Mouse (Mus musculus) central nervous system, embryonic 18 days (tissue): ENCODE results near the gene Fkbpl. TPM values are rescaled to one million over a fixed set of nuclear protein-coding genes. Genes with fewer than 3 reads are reported as not detected.

Experiments
- polyA plus RNA-seq: library from polyadenylated mRNA; depleted of rRNA; stranded (reverse); fragments of >200 nt; gene quantifications from 2 replicates; pipeline ENCODE4 v1.2.3, GENCODE M21; 2012; rRNA removed

The Fkbpl gene
- polyA plus RNA-seq: 5.0 and 5.4 TPM in 2 replicates

DNA sequence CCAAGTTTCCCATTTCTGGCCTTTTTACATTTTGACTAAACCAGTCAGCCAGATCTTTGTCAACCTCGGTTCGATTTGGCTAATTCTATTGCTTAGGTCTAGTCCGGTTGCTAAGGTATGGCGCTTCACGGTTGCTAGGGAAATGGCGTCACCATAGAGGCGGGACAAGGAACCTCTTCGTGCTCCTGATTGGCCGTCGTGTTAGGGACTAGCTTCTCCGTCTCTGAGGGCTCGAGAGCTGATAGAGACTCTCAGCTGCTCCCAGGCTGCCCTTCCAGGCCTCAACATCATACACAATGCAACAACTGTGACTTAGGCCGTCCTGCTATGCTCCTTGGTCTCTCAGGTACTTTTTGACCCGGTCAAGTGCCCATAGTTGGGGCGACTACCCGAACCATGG lies at the start of gene Fkbpl:
TSS of gene Fkbpl (plus strand) at position 157 of the 400 bp plus-strand sequence.

GRCm38 (mm10) chr17:34597566-34598095 lies 46.9 kb upstream of the Fkbpl start, which contains the start of gene Ager:
Gene Ager (plus strand): TSS chr17:34597862.

DNA sequence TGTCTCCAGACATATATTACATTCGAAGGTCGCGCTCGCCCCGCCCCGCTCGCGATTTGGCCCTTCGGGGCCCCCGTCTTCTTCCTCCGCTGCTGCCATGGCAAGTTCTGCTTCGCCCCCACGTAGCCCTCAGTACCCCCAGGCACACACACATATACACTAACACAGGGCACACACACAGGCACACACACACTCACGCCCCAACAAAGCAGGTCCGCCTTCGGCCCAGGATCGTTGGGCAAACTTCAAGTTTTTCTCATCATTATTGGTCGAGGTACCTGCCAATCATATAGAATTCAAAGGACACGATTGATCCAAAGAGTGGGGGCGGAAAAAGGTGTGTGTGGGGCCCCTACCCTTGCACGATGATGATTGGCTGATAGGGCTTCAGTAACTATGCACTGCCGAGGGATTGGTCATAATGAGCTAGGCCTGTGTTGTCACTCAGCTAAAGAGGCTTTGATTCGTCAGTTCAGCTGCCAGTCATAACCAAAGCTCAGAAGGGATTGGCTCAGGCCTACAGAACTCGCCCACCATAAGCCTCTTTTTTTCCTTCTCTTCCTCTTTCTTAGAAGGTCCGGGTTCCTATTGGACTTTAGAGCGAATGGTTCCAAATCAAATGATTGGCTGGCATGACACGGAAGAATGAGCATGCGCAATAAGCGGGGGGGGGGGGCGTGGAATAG lies 41.0 kb upstream of the Fkbpl start, which contains the start of gene Rnf5:
TSS of gene Rnf5 (minus strand) at position 316 of the 686 bp plus-strand sequence.

DNA sequence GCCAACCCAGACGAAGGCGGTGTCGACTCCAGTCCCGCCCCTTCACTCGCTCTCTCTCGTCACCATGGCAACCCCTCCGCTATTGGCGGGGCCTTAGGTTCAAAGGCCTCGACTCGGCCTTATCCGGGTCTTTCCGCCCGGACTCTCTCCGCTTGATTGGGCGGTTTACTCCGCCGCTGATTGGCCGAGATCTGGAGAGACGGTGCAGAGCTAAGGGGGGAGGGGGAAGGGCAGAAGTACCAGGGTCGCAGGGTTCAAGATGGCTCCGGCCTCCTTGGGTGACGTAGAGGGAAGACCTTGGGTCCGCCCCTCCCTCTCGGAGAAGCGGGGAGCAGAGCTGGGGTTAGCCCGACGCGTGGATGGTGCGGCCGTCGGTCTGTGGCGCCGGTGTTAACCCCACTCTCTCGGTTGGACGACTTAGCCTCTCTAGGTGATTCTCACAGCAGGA lies 40.5 kb upstream of the Fkbpl start, which contains the start of gene Agpat1:
TSS of gene Agpat1 (plus strand) at position 202 of the 448 bp plus-strand sequence.

GRCm38 (mm10) chr17:34615871-34616270 lies 28.7 kb upstream of the Fkbpl start, which contains the start of gene Egfl8:
Gene Egfl8 (minus strand): TSS chr17:34615971.

DNA sequence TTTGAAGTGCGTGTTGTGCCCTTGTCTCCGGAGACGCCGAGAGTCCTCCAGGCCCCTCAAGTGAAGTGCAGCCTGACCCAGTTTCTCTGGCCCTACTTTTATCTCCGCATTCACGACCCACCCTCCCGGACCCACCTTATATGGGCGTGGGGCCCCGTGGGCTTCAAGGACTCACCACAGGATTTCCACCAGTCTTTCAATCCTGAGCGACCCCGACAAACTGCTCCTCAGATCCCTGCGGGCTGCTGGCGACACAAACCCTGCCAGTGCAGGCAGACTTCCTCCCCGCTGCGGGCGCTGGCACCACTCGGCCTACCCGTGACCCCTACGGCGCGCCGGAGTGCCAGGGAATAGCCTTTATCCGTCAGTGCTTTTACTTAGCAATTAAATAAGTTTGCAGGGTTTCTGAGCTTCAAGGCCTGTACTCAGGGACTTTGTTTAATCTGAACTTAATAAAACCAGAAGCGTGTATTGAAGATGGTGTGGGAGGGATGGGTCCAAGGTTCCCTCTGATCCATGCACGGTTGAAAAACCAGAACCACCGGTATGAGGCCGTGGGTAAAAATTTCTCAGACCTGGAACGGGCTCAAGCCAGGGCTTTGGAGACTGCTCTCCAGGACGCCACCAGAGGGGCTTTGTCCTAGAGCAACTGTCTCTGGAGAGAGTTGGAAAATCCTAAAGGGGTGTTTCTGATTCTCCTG lies 16.5 kb upstream of the Fkbpl start, which contains the start of gene Ppt2:
TSS of gene Ppt2 (minus strand) at position 568 of the 701 bp plus-strand sequence.

DNA sequence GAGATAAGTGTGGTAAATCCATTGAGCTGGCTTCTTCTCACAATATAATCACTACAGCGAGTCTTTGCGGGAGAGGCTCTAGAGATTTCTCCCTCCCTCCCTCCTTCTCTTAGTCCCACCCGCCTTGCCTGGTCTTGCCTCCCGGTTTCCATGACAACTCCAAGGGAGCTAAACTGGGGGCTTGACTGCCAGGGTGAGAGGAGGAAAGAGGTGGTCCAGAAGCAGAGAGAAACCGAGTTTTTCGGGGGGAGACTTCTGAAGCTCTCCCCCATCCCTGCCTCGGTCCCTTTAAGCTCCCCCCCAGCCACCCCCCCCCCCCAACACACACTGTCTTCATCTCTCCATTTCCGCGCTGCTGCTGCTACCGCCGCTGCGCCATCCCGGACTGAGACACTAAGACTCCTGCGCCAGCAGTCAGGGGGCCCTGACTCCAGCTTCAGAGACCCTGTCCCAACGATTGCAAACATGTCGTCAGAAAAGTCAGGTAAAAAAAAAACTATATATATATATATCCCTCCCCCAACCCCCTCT lies 15.3 kb upstream of the Fkbpl start, which contains the start of gene Prrt1:
TSS of gene Prrt1 (plus strand) at position 313 of the 531 bp plus-strand sequence.

GRCm38 (mm10) chr17:34646906-34647787 lies 2.6 kb downstream of the Fkbpl start, which contains the start of gene Atf6b:
Gene Atf6b (plus strand): TSS chr17:34647146.

DNA sequence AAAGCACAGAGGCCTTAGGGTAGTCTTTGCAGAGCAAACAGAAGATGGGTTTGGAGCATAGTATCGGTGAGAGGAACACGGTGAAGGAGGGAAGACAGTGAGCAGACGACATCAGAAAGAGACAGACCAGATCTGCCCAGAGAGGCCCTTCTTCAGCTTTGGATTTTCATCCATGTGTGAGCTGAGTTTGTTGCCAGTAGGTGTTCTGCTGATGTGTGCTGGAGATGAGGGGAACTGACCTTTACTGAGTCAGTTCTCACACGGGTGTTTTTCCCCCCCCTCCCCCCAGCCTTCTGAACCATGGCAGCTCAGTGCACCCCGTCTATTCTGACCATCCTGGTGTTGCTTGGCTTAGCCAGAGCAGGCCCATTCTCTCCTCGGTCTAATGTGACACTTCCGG lies 25.7 kb downstream of the Fkbpl start, which contains the start of gene Tnxb:
TSS of gene Tnxb (plus strand) at position 301 of the 400 bp plus-strand sequence.

Other genes with a start within 250 kb of the Fkbpl start
- 7.7 and 11.5 TPM in 2 replicates for gene BC051142, start 245.9 kb upstream of the Fkbpl start, polyA plus RNA-seq
- gene Btnl4, start 167.4 kb upstream of the Fkbpl start, polyA plus RNA-seq: not detected in 2 replicates
- gene Btnl6, start 127.4 kb upstream of the Fkbpl start, polyA plus RNA-seq: not detected in 2 replicates
- 6.4 and 8.1 TPM in 2 replicates for gene Notch4, start 80.5 kb upstream of the Fkbpl start, polyA plus RNA-seq
- gene Gpsm3, start 55.0 kb upstream of the Fkbpl start, polyA plus RNA-seq: 1.9 and 2.2 TPM in 2 replicates
- gene Pbx2, start 53.5 kb upstream of the Fkbpl start, polyA plus RNA-seq: 66.5 and 66.7 TPM in 2 replicates
- 3.8 and 4.2 TPM in 2 replicates for gene Ager, start 46.9 kb upstream of the Fkbpl start, polyA plus RNA-seq
- gene Rnf5, start 41.1 kb upstream of the Fkbpl start, polyA plus RNA-seq: 199 and 200 TPM in 2 replicates
- gene Agpat1, start 40.5 kb upstream of the Fkbpl start, polyA plus RNA-seq: 209 and 219 TPM in 2 replicates
- 5.5 and 12.4 TPM in 2 replicates for gene Egfl8, start 28.8 kb upstream of the Fkbpl start, polyA plus RNA-seq
- gene Ppt2, start 16.3 kb upstream of the Fkbpl start, polyA plus RNA-seq: 22.4 and 24.5 TPM in 2 replicates
- 66.0 and 82.7 TPM in 2 replicates for gene Prrt1, start 15.2 kb upstream of the Fkbpl start, polyA plus RNA-seq
- 95.0 and 101 TPM in 2 replicates for gene Atf6b, start 2.4 kb downstream of the Fkbpl start, polyA plus RNA-seq
- 1.2 and 1.4 TPM in 2 replicates for gene Tnxb, start 25.8 kb downstream of the Fkbpl start, polyA plus RNA-seq
- gene C4b, start 99.1 kb downstream of the Fkbpl start, polyA plus RNA-seq: 0.63 and 1.0 TPM in 2 replicates
- gene Cyp21a1, start 159.8 kb downstream of the Fkbpl start, polyA plus RNA-seq: 0.08 TPM in 1 of 2 replicates, not detected in the other
- 75.7 and 76.3 TPM in 2 replicates for gene Stk19, start 192.2 kb downstream of the Fkbpl start, polyA plus RNA-seq
- gene Dxo, start 192.3 kb downstream of the Fkbpl start, polyA plus RNA-seq: 61.1 and 67.6 TPM in 2 replicates
- 89.7 and 90.9 TPM in 2 replicates for gene Skiv2l, start 205.4 kb downstream of the Fkbpl start, polyA plus RNA-seq
- 50.7 and 54.7 TPM in 2 replicates for gene Nelfe, start 205.6 kb downstream of the Fkbpl start, polyA plus RNA-seq
- 0.29 and 2.0 TPM in 2 replicates for gene Cfb, start 217.8 kb downstream of the Fkbpl start, polyA plus RNA-seq
- 73.3 and 74.1 TPM in 2 replicates for gene Zbtb12, start 234.7 kb downstream of the Fkbpl start, polyA plus RNA-seq
- 0.29 TPM in 1 of 2 replicates, not detected in the other for gene Gm20547, start 237.3 kb downstream of the Fkbpl start, polyA plus RNA-seq